Mouse (Mus musculus): ENCODE results near the gene Filip1.

- TF ChIP-seq POLR2A (IDR thresholded peaks at IDR 0.05; ENCODE audit: low read depth, low read length), result no peak
- TF ChIP-seq SIN3A (IDR thresholded peaks at IDR 0.05; ENCODE audit: low read length), result no peak
- TF ChIP-seq RCOR1 (conservative IDR thresholded peaks at IDR 0.05; ENCODE audit: low read depth, low read length), result no peak
- TF ChIP-seq HCFC1 (IDR thresholded peaks at IDR 0.05; ENCODE audit: low read depth, low read length), result no peak
- TF ChIP-seq EP300 (IDR thresholded peaks at IDR 0.05; ENCODE audit: low read length), result no peak
- no peak for TF ChIP-seq CTCF (conservative IDR thresholded peaks at IDR 0.05 in 1 of 2, IDR thresholded peaks at IDR 0.05 in 1 of 2; ENCODE audit: low read depth in 2 of 2, low read length in 2 of 2)
- no peak for TF ChIP-seq UBTF (IDR thresholded peaks at IDR 0.05; ENCODE audit: low read depth, low read length)
- no peak for TF ChIP-seq E2F4 (IDR thresholded peaks at IDR 0.05; ENCODE audit: insufficient replicate concordance, low read depth, low read length)
- no peak for TF ChIP-seq TCF12 (IDR thresholded peaks at IDR 0.05; ENCODE audit: low read depth, low read length)
- TF ChIP-seq KAT2A (IDR thresholded peaks at IDR 0.05; ENCODE audit: insufficient replicate concordance, low read length), result no peak
- TF ChIP-seq USF1 (IDR thresholded peaks at IDR 0.05; ENCODE audit: low read depth, low read length), result no peak
- TF ChIP-seq MXI1 (IDR thresholded peaks at IDR 0.05; ENCODE audit: low read depth, low read length), result no peak
- no peak for TF ChIP-seq RAD21 (IDR thresholded peaks at IDR 0.05; ENCODE audit: low read depth, low read length)
These were observed 90.8 kb downstream of the Filip1 start for GRCm38 (mm10) chr9:79921701-79922492.

Data from CH12.LX (cell line).